Mouse (Mus musculus): ENCODE results near the gene Pitx3.
"Not testable (repeated sequence)": the region's sequence is repeated elsewhere in the genome, so short reads cannot be mapped to it uniquely, and the experiment has no call there.

Pitx3 gene

DNA sequence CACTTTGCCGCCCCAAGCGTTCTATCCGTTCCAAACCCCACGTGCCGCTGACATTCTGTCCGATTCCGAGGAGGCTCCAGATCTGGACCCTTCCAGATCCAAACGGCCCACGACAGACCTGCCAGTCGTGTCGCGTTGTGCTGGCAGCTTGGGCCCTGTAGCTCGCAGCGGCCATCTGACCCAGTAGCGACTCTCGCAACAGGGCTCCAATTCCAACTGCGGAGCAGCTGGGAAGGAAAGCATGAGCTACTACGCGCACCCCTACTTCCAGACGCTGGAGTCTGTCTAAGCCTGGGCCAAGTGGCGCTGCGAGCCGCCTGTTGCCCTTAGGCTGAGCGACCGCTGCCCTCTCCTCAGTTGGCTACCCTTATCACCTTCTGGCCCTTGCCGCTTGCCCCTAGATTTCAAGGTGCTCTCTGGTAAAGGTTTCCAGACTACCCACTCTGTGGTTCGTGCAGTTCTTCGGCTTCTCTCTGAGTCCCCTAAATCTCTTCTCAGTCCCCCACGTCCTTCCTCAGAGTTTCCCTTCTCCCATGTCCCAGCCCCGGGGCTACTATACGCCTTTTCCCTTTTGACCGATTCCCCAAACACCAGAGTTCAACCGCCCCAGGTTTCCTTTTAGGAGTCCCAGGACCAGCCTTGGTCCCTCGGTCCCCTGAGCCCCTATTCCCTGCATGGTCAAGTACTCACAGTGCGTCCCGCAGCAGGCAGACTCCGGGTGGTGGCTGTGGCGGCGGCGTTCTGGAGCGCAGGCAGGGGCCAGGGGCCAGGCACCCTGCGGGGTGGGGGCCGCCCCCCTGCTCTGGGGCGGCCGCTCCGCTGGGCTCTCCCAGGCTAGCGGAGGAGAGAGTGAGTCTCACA lies at the start of gene Pitx3:
Gene Pitx3 (minus strand): TSS at position 816 of the 861 bp plus-strand sequence.
- in situ Hi-C loops (cut with MboI, MseI), result no loop called here

DNA sequence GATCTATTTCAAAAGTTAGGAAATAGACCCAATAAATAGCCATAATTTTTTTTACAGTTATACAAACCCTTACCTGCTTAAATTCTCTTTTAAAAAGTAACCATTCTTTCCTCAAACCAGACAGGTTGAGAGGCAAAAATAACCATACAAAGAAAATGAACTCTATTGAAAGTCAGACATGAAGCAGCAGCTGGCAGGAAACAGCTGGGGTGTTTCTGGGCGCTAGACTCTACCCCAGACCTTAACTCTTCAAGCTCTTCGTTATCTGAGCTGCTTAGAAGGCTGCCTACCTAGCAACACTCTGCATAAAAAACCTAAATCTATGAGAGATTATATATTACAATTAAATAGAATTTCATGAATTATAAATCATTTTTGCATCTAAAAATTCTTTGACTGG lies 39.1 kb upstream of the Pitx3 start:
- in situ Hi-C loops (cut with MboI, MseI), result no loop called here

DNA sequence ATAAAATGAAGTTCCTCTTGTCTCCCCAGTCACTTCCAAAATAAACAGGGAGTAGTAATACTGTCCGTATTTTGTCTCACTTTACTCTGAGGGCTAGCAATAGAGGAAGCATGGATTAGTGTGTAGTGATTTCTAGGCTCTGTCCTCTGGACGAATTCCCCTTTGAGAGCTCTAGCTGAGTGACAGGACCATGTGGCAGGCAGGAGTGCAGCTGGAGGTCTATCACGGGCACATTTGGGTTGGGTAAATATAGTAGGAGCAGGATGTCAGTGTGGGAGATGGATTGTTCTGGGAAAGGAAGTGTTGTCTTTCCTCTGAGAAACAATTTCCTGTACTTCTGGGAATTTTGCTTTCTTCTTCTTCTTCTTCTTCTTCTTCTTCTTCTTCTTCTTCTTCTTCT lies 38.5 kb upstream of the Pitx3 start:
- in situ Hi-C loops (cut with MboI, MseI), result no loop called here

DNA sequence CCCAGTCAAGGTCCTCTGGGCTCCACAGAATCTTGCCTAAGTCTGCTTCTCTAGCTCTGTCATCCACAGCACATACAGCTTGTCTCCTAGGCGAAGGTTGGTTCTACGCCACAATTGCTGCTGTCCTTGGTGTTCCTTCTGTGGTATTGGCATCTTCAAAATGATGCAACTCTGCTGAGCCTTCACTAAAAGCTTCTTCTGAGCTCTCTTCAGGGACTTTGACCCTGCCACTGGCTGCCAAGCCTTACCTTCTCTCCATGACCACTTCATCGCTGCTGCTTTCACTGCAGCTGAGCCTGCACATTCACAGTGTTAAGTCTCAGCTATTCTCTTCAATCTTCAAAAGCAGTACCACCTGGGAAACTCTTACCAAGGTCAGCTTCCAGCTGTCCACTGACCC lies 34.1 kb upstream of the Pitx3 start:
- in situ Hi-C loops (cut with MboI, MseI), result no loop called here

DNA sequence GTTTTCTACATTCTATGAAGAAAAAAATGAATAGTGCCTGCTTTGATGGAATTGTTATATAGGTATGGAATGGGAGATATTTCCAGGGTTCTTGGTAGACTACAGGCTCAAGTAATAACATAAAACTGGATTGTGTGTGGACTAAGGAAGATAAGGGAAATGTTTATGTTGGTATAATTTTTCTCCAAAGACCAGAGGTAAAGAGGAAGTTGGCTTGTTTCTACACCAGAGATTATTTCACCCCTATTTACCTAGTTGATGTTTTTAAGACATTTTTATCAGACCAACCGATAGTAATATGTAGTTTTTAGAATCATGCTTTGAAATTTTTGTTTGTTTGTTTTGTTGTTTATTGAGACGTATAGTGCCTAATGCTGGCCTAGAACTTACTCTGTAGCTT lies 32.1 kb upstream of the Pitx3 start:
- in situ Hi-C loops (cut with MboI, MseI), result no loop called here

DNA sequence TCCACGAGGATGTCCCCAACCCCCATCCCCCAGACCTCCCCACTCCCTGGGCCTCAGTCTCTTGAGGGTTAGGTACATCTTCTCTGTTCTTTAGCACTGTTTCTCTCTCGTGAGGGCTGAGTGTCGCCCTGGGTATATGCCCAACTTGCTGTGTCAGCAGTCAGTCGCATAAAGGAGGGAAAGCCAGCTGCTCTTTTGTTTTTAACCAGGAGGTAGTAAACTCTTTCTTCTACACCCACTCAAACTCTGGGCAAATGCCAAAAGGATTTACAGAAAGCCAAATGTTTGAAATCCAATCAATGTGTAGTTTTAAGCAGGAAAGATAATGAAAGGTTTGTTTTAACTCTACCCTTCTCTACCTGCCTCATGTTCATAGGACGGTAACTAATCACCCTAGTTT lies 28.9 kb upstream of the Pitx3 start:
- in situ Hi-C loops (cut with MboI, MseI), result no loop called here

DNA sequence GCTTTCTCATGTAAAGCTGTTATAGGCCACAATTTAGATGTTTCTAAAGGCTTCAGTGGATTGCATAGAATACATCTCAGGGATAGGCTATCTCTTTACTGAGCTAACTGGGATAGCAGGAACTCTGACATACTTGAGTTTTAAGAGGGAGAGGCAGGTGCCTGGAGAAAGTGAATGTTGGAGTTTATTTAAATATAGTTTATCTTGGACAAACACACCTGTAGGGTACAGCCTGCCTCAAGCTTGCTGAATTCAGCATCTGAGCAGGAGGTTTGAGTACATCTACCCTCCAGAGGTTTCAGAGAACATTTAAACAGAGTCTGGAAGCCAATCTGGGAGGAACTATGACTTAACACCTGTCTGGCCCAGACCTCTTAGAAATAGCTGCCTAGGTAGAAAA lies 27.0 kb upstream of the Pitx3 start:
- in situ Hi-C loops (cut with MboI, MseI), result no loop called here

DNA sequence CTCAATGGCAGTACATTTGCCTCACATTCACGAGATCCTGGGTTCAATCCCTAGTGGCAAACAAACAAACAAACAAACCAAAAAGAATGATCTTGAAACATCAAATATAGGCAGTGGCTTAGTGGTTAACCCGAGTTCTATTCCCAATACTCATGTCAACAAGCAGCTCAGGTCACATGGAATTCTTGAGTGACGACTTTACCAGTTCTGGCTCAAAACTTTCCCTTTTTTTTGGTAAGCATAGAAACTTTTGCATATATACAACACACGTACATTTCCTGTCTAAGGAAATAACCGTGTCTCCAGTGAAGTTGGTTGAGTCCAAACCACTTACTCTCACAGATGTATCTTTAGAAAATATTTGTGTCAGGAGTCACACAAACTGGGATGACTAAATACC lies 24.4 kb upstream of the Pitx3 start:
- in situ Hi-C loops (cut with MboI, MseI), result loop anchor here (5.0 kb wide), 1 partner anchor 50 kb away; no protein-coding TSS in a partner anchor

DNA sequence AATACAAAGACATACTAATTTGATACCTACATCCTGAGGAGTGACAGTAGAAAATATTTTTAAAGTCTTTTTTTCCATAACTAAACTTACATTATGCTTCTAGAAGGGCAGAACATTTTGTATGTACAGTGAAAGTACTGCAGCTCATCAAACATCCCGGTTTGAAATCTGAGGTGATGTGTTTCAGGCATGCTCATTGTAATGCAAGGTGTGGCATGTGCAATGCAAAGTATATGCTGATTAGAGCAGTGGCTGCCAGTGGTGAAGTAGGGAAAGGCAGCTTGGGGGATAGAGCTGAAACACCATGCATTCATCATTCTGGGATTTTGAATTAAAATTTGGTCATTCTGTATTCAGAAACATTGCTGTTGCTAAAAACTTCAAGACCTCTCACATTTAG lies 21.8 kb upstream of the Pitx3 start:
- in situ Hi-C loops (cut with MboI, MseI), result loop anchor here (5.0 kb wide), 1 partner anchor 52 kb away; no protein-coding TSS in a partner anchor

DNA sequence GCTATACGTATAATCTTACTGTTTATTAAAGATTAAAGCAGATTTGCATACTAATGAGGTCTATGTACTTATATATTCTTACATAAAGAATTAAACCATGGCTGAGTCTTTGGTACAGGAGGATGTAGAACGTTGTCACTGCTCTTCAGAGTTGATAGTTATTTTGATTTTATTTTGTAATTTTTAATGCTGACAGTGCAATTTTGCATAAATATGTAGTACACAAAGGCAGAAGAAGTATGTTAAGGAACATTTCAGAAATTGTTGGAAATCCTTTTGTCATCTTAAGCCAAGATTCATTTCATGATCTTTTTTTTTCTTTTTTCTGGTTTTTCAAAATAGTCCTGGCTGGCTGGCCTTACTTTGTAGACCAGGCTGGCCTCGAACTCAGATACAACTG lies 21.3 kb upstream of the Pitx3 start:
- in situ Hi-C loops (cut with MboI, MseI), result no loop called here

DNA sequence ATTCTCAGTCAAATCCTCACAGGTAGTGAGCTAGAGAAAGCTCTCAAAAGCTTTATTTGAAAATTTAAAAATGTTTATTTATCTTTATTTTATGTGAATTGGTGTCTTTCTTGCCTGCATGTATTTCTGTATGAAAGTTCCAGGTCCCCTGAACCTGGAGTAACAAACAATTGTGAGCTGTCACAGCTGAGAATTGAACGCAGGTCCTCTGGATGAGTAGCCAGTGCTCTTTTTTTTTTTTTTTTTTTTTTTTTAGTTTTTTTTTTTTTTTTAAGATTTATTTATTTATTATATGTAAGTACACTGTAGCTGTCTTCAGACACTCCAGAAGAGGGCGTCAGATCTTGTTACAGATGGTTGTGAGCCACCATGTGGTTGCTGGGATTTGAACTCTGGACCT lies 19.0 kb upstream of the Pitx3 start:
- in situ Hi-C loops (cut with MboI, MseI), result not testable (repeated sequence)

DNA sequence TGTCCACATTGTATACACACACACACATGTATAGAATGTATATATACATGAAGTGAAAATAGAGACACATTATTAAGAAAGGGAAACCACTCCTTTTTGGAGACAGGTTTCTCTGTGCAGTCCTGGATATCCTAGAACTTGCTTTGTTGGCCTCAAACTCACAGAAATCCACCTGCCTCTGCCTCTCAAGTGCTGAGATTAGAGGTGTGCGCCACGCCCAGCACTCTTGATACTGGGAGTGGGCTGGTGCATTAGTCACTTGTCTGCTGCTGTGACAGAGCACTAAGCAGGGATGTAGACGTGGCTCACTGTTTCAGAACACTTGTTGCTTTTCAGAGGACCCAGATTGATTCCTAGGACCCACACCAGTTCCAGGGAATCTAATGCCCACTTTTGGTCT lies 17.8 kb upstream of the Pitx3 start:
- in situ Hi-C loops (cut with MboI, MseI), result no loop called here

DNA sequence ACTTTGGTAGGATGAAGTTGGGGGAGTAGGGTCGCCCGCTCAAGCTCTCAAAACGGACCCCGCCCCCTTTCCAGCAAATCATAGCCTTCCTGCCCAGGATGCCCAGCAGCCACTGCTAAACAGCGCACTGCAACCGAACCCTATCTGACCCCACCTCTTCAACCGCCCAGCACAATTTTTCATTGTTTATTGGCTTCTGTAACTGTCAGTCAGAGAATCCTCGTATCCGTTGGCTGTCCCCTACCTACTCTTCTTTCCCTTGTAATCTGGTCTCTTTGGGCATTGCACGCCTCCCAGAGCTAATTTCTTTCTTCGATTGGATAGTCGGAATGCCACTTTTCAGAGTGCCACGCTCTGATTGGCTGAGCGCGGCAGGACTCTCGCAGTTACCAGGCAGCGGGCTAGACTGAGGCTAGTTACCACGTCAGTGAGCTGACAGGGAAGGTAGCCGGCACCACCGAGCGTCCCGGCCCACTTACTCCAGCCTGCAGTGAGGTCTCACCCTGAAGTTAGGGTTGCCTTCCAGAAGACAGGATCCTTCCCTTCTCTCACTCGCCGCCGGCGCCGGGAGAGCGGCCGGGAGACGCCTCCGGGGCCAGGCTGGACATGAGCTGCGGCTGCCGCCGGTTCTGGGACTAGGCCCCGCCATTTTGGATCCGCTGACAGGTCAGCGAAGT lies 4.1 kb upstream of the Pitx3 start, which contains the start of gene Gbf1:
Gene Gbf1 (plus strand): TSS at position 383 of the 677 bp plus-strand sequence.
- in situ Hi-C loops (cut with MboI, MseI), result no loop called here

DNA sequence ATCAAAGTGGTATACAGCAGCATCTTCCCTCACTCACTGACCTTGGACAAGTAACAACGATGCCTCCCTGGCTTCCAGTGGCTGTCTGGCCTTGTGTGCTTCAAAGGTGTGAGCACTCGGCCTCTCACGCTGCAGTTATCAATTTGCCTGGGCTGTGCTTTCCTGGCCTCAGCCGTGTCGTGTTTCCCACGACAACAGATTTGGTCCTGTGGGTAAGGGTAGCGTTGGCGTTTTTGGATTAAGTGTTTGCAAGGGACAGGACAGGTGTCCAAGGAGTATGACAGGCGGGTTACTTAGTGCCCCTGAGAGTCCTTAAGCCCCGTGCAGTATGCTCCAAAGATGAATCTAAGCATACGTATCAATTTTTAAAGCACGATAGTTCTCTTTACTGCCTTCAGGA lies 965 bp upstream of the Pitx3 start:
- in situ Hi-C loops (cut with MboI, MseI), result no loop called here

DNA sequence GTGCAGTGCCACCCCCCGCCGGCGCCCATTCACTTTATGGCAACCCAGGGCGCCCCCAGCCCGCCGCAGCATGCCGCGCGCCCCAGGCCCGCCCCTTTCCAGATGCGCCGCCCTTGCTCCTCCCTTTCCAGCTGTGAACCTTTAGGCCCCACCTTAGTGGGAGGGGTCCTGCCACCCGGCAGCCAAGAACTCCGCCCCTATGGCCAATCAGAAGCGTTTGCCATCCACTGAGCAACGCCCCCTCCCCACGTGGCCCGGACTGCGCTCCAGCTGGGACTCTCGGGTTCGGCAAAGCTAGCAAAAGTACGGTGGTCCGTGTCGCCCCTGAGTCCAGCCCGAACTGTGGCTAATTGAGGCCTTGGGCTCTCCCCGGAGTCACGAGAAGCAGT lies 240 bp upstream of the Pitx3 start:
- in situ Hi-C loops (cut with MboI, MseI), result no loop called here

DNA sequence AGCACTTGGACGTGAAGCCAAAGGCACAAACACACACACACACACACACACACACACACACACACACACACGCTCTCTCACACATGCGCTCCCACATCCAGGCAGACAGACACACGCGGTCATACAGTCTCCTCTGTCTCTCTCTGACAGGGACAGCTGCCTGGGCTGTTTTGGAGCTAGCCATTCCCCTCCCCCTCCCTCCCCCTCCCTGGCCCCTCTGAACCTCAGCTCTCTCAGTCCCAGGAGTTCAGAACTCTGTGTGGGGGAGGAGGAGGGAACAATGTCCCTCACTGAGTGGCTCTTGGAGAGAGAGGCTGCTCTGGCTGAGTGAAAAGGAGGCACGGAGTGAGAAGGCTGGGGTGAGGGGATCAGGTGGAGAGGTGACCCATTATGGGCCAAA lies 7.0 kb downstream of the Pitx3 start:
- in situ Hi-C loops (cut with MboI, MseI), result no loop called here

DNA sequence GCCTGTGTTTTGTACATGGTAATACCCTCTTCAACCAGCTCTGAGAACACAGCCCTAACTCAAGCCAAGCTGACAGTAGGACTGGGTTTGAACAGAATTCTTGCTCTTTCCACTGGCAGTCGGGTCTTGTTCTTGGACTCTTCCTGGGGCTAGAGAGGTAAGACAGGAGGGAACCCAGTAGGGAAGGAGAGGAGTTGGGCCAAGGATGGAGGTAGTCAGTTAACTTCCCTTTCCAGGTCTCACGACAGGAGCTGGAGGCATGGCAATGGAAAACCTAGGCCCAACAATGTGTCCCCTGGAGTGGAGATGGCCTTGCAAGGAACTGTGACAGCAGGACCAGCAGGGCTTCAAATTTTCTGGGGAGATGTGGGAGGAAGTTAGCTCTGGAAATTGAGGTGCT lies 7.8 kb downstream of the Pitx3 start:
- in situ Hi-C loops (cut with MboI, MseI), result no loop called here

DNA sequence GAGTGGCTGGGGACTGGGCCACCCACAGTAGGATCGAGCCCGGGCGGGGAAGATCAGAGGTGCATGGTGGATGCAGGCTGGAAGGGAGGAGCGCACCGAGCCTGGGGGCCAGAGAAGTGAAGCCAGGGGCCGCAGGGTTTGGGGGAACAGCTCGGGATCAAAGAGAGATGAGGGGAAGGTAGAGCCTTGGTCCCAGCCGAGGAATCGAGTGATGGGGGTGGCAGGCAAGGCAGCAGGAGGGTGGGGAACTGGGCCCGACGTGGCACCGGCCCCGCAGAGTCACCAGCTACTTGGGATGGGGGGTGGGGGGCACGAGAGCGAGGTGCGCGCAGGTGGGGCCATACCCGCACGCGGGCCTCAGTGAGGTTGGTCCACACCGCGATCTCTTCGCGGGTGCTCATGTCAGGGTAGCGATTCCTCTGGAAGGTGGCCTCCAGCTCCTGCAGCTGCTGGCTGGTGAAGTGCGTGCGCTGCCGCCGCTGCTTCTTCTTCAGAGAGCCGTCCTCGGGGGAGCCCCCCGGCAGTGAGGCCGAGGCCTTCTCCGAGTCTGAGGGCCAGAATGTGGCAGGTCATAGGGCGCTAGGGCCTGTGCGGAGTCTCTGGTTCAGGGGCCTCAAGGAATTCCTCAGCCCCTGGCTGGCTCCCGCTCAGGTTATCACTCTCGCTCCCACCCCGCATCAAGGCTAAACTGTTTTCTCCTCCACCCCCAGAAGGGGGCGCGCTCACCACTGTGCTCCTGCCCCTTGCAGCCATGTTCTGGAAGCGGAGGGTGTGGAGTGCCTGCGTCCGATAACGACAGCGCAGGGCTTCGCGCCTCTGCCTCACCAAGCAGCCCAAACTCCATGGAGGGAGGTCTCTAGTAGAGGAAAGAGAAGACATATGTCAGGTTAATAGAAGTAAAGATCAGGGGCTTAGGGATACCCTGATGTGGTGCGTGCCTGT lies 11.2 kb downstream of the Pitx3 start:
- in situ Hi-C loops (cut with MboI, MseI), result loop anchor here (5.0 to 10.0 kb wide), 2 partner anchors 120 to 208 kb away; partner anchors contain the start of gene Mfsd13a

DNA sequence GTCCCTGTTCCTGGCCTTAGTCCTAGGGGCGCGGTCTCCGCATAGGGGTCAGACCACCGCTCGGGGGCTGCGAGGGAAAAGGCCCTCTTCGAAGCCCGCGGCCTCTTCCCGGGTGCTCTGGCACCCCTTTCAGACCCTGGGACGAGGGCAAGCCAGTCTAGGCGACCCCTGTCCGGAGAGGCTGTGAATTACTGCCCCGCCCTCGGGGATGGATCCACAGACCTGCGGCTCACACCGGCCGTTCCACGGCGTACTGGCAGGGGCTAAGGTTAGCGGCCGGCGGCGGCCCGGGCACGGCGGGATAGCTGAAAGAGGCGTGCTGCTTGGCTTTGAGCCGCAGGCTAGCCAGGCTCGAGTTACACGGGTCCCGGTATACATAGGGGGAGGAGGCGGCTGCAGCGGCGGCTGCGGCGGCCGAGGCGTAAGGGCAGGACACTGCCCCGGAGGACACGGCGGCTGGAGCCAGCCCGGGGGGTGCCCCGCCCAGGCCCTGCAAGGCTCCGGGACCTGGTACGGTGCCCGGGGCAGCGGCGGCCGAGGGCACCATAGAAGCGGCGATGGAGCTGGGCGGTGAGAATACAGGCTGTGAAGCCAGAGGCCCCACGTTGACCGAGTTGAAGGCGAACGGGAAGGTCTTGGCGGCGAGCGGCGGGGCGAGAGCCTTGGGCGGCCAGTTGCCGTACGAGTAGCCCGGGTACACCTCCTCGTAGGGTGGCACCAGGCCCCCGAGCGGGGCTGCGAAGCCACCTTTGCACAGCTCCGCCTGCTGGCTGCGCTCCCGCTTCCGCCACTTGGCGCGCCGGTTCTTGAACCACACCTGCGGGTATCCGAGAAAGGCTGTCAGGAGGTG lies 12.1 kb downstream of the Pitx3 start:
- in situ Hi-C loops (cut with MboI, MseI), result loop anchor here (5.0 to 10.0 kb wide), 2 partner anchors 121 to 209 kb away; partner anchors contain the start of gene Mfsd13a

DNA sequence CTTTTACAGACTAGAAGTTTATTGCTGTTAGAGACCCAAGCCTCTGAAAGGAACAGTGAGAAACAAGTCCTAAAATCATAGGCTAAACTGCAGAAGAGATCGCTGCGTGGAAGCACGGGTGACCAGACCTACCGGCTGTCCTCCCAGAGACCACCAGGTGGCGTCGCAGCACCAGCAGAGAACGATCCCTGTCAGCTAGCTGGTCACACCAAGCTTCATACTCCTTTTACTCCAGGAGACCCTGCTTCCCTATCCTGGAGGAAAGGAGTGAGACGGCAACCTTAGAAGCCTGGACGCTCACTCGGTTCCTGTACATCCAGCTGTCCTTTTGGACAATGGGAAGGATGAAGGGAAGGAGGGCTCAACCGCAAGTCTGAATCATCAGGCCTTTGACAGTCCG lies 12.8 kb downstream of the Pitx3 start:
- in situ Hi-C loops (cut with MboI, MseI), result loop anchor here (5.0 to 10.0 kb wide), 2 partner anchors 122 to 210 kb away; partner anchors contain the start of gene Mfsd13a

DNA sequence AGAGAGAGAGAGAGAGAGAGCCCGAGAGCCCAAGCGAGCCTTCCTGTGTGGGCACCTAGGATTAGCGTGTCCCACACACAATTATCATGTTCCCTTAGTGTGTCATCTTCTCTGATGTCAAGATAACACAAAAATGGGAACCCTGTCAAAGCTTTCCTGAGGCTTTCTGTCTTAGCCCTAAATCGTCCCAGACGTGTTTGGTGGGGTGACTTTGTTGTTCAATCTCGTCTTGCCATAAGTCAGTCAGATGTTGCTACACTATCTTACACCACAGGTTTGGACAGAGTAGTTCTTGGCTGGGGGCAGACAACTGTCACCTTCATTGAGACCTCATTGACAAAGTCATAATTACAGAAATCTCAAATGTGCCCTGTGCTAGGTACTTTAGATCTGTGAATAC lies 15.5 kb downstream of the Pitx3 start:
- in situ Hi-C loops (cut with MboI, MseI), result loop anchor here (10.0 kb wide), 1 partner anchor 212 kb away; the partner anchor contains the start of gene Mfsd13a
